Mouse (Mus musculus) neural tube, embryonic 15.5 days (tissue): ENCODE results near the gene Gabpb1. TPM values are rescaled to one million over a fixed set of nuclear protein-coding genes. Genes with fewer than 3 reads are reported as not detected.

ENCODE experiments used
- ATAC-seq: fragments of 200-750 bp; cut with Nextera tagmentation; 2 replicates; pipeline ENCODE4 v1.8.0; 2017; ENCODE audit warnings: mild to moderate bottlenecking, moderate TSS enrichment, moderate library complexity; ENCODE audit not compliant: low FRiP score
- H3K27ac ChIP-seq: fragments of 300-500 bp; sonication (generic); replicated peaks from 2 replicates; pipeline ENCODE4 v1.5.1; 2015; ENCODE audit warnings: mild to moderate bottlenecking, inconsistent platforms
- H3K27me3 ChIP-seq: fragments of 300-500 bp; sonication (generic); replicated peaks from 2 replicates; pipeline ENCODE4 v1.6.1; 2015; ENCODE audit warnings: inconsistent platforms
- H3K36me3 ChIP-seq: fragments of 300-500 bp; sonication (generic); 2 replicates; pipeline ENCODE4 v1.6.1; 2015; ENCODE audit warnings: inconsistent platforms
- H3K4me1 ChIP-seq: fragments of 300-500 bp; sonication (generic); 2 replicates; pipeline ENCODE4 v1.6.1; 2015; ENCODE audit warnings: inconsistent platforms
- H3K4me2 ChIP-seq: fragments of 300-500 bp; sonication (generic); 2 replicates; pipeline ENCODE4 v1.6.1; 2015; ENCODE audit warnings: inconsistent platforms, mild to moderate bottlenecking, moderate library complexity
- H3K4me3 ChIP-seq: fragments of 300-500 bp; sonication (generic); replicated peaks from 2 replicates; pipeline ENCODE4 v1.5.1; 2015; ENCODE audit warnings: mild to moderate bottlenecking, inconsistent platforms
- H3K9ac ChIP-seq: fragments of 300-500 bp; sonication (generic); replicated peaks from 2 replicates; pipeline ENCODE4 v1.6.1; 2015; ENCODE audit warnings: mild to moderate bottlenecking, inconsistent platforms
- H3K9me3 ChIP-seq: fragments of 300-500 bp; sonication (generic); replicated peaks from 2 replicates; pipeline ENCODE4 v1.6.1; 2016; ENCODE audit warnings: inconsistent platforms
- WGBS: fragments of 180-500 bp; shearing (Covaris S2); methylation state at CpG from one replicate; pipeline ENCODE4 v1.1.7; 2015; ENCODE audit warnings: mixed read lengths; 5-methylcytosine and 5-hydroxymethylcytosine counted together
- polyA plus RNA-seq: library from polyadenylated mRNA; unstranded; fragments of >200 nt; fragmentation: Nextera tagmentation; extraction: Ambion mirVana; gene quantifications from 2 replicates; pipeline ENCODE4 v1.2.1, GENCODE M21; 2015

Gene Gabpb1
- polyA plus RNA-seq: 36.0 and 37.1 TPM in 2 replicates

- no peaks in the 10 kb centered on the region; the same call in 1 of the 2 replicates for H3K36me3 ChIP-seq
- WGBS: 24% methylated on average over 12 of the region's 12 CpGs
- H3K4me1 ChIP-seq: peaks cover 41% of the 10 kb centered on the region
- no peaks in the 10 kb centered on the region for H3K9me3 ChIP-seq
- ATAC-seq: no peak
- H3K27ac ChIP-seq: peak within 1 kb of the TSS; percentile 100
- peak within 1 kb of the TSS; percentile 63 for H3K4me2 ChIP-seq
- no peaks in the 10 kb centered on the region for H3K27me3 ChIP-seq
- peak within 1 kb of the TSS; percentile 92 for H3K4me3 ChIP-seq
- H3K9ac ChIP-seq: peak within 1 kb of the TSS; percentile 98
Observed at GRCm38 (mm10) chr2:126676122-126676515, at the start of gene Gabpb1. Gene Gabpb1, minus strand, starts transcription at chr2:126676337.

DNA sequence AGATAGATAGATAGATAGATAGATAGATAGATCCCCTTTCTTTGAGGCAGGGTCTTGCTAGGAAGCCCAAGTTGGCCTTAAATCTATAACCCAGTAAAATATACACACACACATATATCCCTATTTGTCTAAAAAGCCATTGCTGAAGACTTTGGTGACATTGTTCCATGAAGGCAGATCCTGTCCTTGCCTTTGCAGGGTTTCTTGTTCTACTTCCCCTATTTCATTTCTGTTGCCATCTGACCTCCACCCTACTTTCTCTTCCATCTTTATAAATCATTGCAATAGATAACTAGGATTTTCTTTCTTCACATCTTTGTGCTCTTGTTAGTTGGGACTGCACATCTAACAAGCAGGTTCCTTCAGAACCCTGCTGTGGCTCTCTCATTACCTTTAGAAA, 36.8 kb upstream of the Gabpb1 start:
- Histone ChIP-seq H3K27ac (no peak overlapping the region), H3K4me3 (no peak overlapping the region), H3K9ac (no peak overlapping the region), H3K4me2 (no peak overlapping the region), H3K27me3 (no peaks in the 10 kb centered on the region), H3K4me1 (peaks cover 8% of the 10 kb centered on the region), H3K9me3 (no peaks in the 10 kb centered on the region), H3K36me3 (no peaks in the 10 kb centered on the region)
- ATAC-seq: no peak

- H3K4me3 ChIP-seq: no peak overlapping the region
- ATAC-seq: no peak
- no peak overlapping the region for H3K9ac ChIP-seq
- no peaks in the 10 kb centered on the region for H3K9me3 ChIP-seq
- 97% methylated on average over 5 of the region's 5 CpGs for WGBS
- peaks cover 10% of the 10 kb centered on the region for H3K4me1 ChIP-seq
- no peak overlapping the region for H3K27ac ChIP-seq
- H3K4me2 ChIP-seq: no peak overlapping the region
- H3K27me3 ChIP-seq: no peaks in the 10 kb centered on the region
- no peaks in the 10 kb centered on the region for H3K36me3 ChIP-seq
Observed at GRCm38 (mm10) chr2:126712526-126712925, 36.4 kb upstream of the Gabpb1 start.

DNA sequence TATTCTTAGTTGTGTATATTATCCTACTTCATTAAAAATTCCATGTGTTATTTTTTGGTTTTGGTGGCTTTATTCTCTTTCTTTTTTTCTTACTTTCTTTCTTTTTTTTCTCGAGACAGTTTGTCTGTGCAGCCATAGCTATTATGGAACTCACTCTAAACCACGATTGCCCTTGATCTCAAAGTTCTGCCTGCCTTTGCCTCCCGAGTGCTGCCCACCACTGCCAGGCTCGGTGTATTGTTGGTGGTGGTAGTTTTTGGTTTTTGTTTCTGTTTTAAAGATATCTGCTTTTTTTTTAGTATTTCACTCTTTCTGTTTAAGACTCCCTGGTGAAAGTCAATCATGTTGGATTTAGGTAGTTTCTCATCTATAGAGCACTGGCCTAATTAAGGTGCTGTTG, 32.2 kb upstream of the Gabpb1 start:
- no peaks in the 10 kb centered on the region for H3K36me3 ChIP-seq
- ATAC-seq: no peak
- peaks cover 13% of the 10 kb centered on the region for H3K27me3 ChIP-seq
- H3K4me1 ChIP-seq: peaks cover 15% of the 10 kb centered on the region
- WGBS: 89% methylated on average over 4 of the region's 4 CpGs
- H3K9ac ChIP-seq: peak overlapping the region; percentile 84
- peak overlapping the region; percentile 80 for H3K4me2 ChIP-seq
- no peaks in the 10 kb centered on the region for H3K9me3 ChIP-seq
- no peak overlapping the region for H3K27ac ChIP-seq
- peak overlapping the region; percentile 64; the same call in 1 of the 2 replicates for H3K4me3 ChIP-seq

GRCm38 (mm10) chr2:126707438-126707779, 31.3 kb upstream of the Gabpb1 start:
- 0% methylated on average over 23 of the region's 23 CpGs for WGBS
- Histone ChIP-seq H3K4me2 (peak overlapping the region; percentile 80), H3K9ac (peak overlapping the region; percentile 84), H3K36me3 (no peaks in the 10 kb centered on the region), H3K9me3 (no peaks in the 10 kb centered on the region), H3K4me3 (peak overlapping the region; percentile 64), H3K27ac (peak overlapping the region; percentile 88), H3K4me1 (peaks cover 15% of the 10 kb centered on the region), H3K27me3 (peaks cover 18% of the 10 kb centered on the region)
- ATAC-seq: peak; percentile 84

- H3K4me1 ChIP-seq: peaks cover 15% of the 10 kb centered on the region
- WGBS: 2% methylated on average over 47 of the region's 47 CpGs
- peak; percentile 100 for ATAC-seq
Observed at GRCm38 (mm10) chr2:126706759-126707437, 30.8 kb upstream of the Gabpb1 start, which contains the start of gene Usp8. Gene Usp8, plus strand, starts transcription at chr2:126707328.

GRCm38 (mm10) chr2:126695285-126695684, 19.1 kb upstream of the Gabpb1 start:
- Histone ChIP-seq H3K27ac (no peak overlapping the region), H3K4me2 (no peak overlapping the region), H3K36me3 (no peaks in the 10 kb centered on the region), H3K4me1 (no peaks in the 10 kb centered on the region), H3K4me3 (no peak overlapping the region), H3K9ac (no peak overlapping the region), H3K9me3 (no peaks in the 10 kb centered on the region), H3K27me3 (0 out of 2 replicates have a peak, but pooled peaks cover 3% of the 10 kb centered on the region)
- no peak for ATAC-seq
- WGBS: 86% methylated on average over 6 of the region's 6 CpGs

More at GRCm38 (mm10) chr2:126706759-126707437, 30.8 kb upstream of the Gabpb1 start, which contains the start of gene Usp8:
- Histone ChIP-seq H3K27ac (peak within 1 kb of the TSS; percentile 88), H3K9me3 (no peaks in the 10 kb centered on the region), H3K9ac (peak within 1 kb of the TSS; percentile 84), H3K36me3 (no peaks in the 10 kb centered on the region), H3K27me3 (peaks cover 23% of the 10 kb centered on the region), H3K4me3 (peak within 1 kb of the TSS; percentile 64), H3K4me2 (peak within 1 kb of the TSS; percentile 80)

- H3K27me3 ChIP-seq: 0 out of 2 replicates have a peak, but pooled peaks cover 3% of the 10 kb centered on the region
- no peak overlapping the region for H3K4me2 ChIP-seq
- H3K9me3 ChIP-seq: no peaks in the 10 kb centered on the region
- H3K9ac ChIP-seq: no peak overlapping the region
- no peak overlapping the region for H3K27ac ChIP-seq
- no peaks in the 10 kb centered on the region for H3K4me1 ChIP-seq
- ATAC-seq: no peak
- no peak overlapping the region for H3K4me3 ChIP-seq
- 86% methylated on average over 3 of the region's 3 CpGs for WGBS
- H3K36me3 ChIP-seq: peaks cover 9% of the 10 kb centered on the region
Observed at GRCm38 (mm10) chr2:126691290-126691689, 15.2 kb upstream of the Gabpb1 start.

DNA sequence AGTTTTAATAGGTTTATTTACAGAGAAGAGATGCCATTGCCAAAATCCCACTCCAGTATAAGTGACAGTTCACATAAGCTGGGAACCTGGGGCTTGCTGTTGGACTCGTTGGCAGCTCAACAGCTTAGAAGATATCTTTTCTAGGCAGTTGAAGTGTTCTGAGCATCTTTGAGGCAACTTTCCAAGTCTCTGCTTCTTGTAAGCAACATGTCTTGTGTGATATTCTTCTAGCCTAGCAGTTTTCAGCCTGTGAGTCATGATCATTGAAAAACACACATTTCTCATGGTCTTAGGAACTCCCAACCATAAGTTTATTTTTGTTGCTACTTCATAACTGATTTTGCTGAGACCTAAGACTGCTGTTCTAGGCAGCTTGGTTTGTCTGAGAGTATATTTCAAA, 6.8 kb upstream of the Gabpb1 start:
- ATAC-seq: no peak
- no peak overlapping the region for H3K4me2 ChIP-seq
- peaks cover 3% of the 10 kb centered on the region for H3K36me3 ChIP-seq
- H3K27me3 ChIP-seq: no peaks in the 10 kb centered on the region
- no peaks in the 10 kb centered on the region for H3K9me3 ChIP-seq
- no peaks in the 10 kb centered on the region for H3K4me1 ChIP-seq
- no peak overlapping the region for H3K27ac ChIP-seq
- 100% methylated on average over 1 of the region's 1 CpGs for WGBS
- H3K9ac ChIP-seq: no peak overlapping the region
- no peak overlapping the region for H3K4me3 ChIP-seq

DNA sequence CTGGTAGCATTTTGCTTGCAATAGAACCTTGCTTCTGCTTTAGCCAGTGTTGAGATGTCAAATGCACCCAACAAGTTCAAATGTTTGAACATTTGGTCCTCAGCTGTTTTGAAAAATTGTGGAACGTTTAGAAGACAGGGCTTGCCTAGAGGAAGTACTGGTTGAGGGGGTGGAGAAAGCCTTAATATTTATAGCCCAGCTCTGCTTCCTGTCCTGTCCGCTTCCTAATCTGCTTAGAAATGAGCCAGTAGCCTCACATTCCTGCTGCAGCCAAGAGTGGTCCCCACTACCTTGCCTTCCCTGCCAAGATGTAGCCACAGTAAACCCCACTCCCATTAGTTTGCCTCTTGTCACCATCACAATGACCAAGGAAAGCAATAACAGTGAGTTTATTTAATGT, 6.2 kb upstream of the Gabpb1 start:
- no peak overlapping the region for H3K27ac ChIP-seq
- no peaks in the 10 kb centered on the region for H3K27me3 ChIP-seq
- no peak overlapping the region for H3K9ac ChIP-seq
- ATAC-seq: no peak
- H3K4me1 ChIP-seq: peaks cover 4% of the 10 kb centered on the region; the same call in 1 of the 2 replicates
- peaks cover under 1% of the 10 kb centered on the region for H3K36me3 ChIP-seq
- H3K9me3 ChIP-seq: no peaks in the 10 kb centered on the region
- H3K4me2 ChIP-seq: no peak overlapping the region
- WGBS: 94% methylated on average over 2 of the region's 2 CpGs
- H3K4me3 ChIP-seq: no peak overlapping the region

DNA sequence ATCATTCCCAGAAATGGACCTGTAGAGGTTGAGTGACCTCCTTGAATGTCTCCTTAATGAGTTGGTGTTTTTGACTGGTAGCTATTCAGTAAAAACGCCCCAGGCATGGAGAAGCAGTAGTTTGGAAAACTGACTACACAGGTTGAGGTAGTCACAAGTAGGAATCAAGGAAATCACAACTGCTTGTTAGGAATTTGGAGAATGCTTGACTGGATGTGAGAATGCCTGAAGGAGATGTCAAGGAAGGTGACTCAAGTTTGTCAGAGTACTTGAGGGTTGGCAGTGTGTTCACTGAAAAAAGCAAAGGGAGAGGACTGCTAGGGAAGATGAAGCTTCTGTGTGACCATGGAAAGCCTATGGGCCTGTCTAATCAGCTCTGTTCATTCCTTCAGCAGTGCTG, 1.2 kb upstream of the Gabpb1 start:
- Histone ChIP-seq H3K27ac (no peak overlapping the region), H3K4me1 (peaks cover 34% of the 10 kb centered on the region), H3K27me3 (no peaks in the 10 kb centered on the region), H3K9me3 (no peaks in the 10 kb centered on the region), H3K9ac (no peak overlapping the region), H3K36me3 (no peaks in the 10 kb centered on the region; the same call in 1 of the 2 replicates), H3K4me3 (no peak overlapping the region), H3K4me2 (peak overlapping the region; percentile 63; the same call in 1 of the 2 replicates)
- 94% methylated on average over 1 of the region's 1 CpGs for WGBS
- no peak for ATAC-seq
